Mouse (Mus musculus) granulocyte monocyte progenitor cell, adult 5-6 weeks (primary cell): ENCODE data around the gene Ptpn9. TPM values are rescaled to one million over a fixed set of nuclear protein-coding genes. Genes with fewer than 3 reads are reported as not detected.

Experiments
- ATAC-seq: replicated peaks from 2 replicates; pipeline ENCODE4 v1.8.0; 2016; ENCODE audit warnings: mild to moderate bottlenecking, moderate TSS enrichment, inconsistent platforms; ENCODE audit not compliant: poor library complexity, severe bottlenecking
- total RNA-seq, 2 experiments: library from RNA; stranded (forward) in 1 of 2; stranded (reverse) in 1 of 2; fragments of 200-712, 200-1000 nt in 1 of 2; fragments of >200 nt in 1 of 2; fragmentation: Nextera tagmentation in 1 of 2; gene quantifications; 2 replicates each; pipeline ENCODE4 v1.2.3; 2014 to 2017

The Ptpn9 gene
- total RNA-seq, 2 experiments from 2014 or later: 10.2 to 10.5 TPM

DNA sequence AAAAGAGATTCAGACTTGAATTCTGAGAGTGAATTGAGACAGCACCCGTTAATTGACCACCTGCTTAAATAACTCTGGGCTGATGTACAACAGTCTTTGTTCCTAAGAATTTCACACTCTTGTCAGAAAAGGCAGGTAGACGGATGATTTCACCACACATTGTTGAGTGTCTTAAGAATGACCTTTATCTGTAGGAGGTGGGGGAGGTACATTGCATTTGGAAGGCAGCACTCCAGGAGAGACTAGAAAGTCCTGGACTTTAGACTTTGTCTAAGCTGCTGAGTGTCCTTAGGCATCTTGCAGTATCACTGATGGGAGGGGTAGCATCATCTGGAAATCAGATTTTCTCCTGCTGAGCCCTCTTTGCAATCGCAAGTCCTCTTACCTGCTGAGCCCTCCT, 87.5 kb downstream of the Ptpn9 start:
- ATAC-seq: no peak

Other genes starting within 250 kb of the Ptpn9 start
- gene Lingo1, start 198.5 kb upstream of the Ptpn9 start, total RNA-seq (2014; fragmentation: Nextera tagmentation): not detected in 2 replicates
- not detected in 2 replicates for gene Lingo1, start 198.5 kb upstream of the Ptpn9 start, total RNA-seq (2017)
- not detected in 2 replicates for gene Odf3l1, start 130.2 kb upstream of the Ptpn9 start, total RNA-seq (2014; fragmentation: Nextera tagmentation)
- gene Odf3l1, start 130.2 kb upstream of the Ptpn9 start, total RNA-seq (2017): not detected in 2 replicates
- not detected in 2 replicates for gene Cspg4, start 129.9 kb upstream of the Ptpn9 start, total RNA-seq (2014; fragmentation: Nextera tagmentation)
- not detected in 2 replicates for gene Cspg4, start 129.9 kb upstream of the Ptpn9 start, total RNA-seq (2017)
- gene Snx33, start 66.6 kb upstream of the Ptpn9 start, total RNA-seq (2014; fragmentation: Nextera tagmentation): 2.1 and 5.0 TPM in 2 replicates
- 1.5 and 2.0 TPM in 2 replicates for gene Snx33, start 66.6 kb upstream of the Ptpn9 start, total RNA-seq (2017)
- 95.8 and 123 TPM in 2 replicates for gene Imp3, start 57.4 kb upstream of the Ptpn9 start, total RNA-seq (2014; fragmentation: Nextera tagmentation)
- gene Imp3, start 57.4 kb upstream of the Ptpn9 start, total RNA-seq (2017): 65.1 and 69.7 TPM in 2 replicates
- 1.4 and 3.3 TPM in 2 replicates for gene Snupn, start 44.0 kb upstream of the Ptpn9 start, total RNA-seq (2014; fragmentation: Nextera tagmentation)
- 10.9 and 11.6 TPM in 2 replicates for gene Snupn, start 44.0 kb upstream of the Ptpn9 start, total RNA-seq (2017)
- gene Sin3a, start 77.1 kb downstream of the Ptpn9 start, total RNA-seq (2014; fragmentation: Nextera tagmentation): 57.1 and 77.6 TPM in 2 replicates
- gene Sin3a, start 77.1 kb downstream of the Ptpn9 start, total RNA-seq (2017): 94.9 and 150 TPM in 2 replicates
- 74.7 and 103 TPM in 2 replicates for gene Man2c1, start 135.8 kb downstream of the Ptpn9 start, total RNA-seq (2014; fragmentation: Nextera tagmentation)
- gene Man2c1, start 135.8 kb downstream of the Ptpn9 start, total RNA-seq (2017): 43.3 and 63.9 TPM in 2 replicates
- 2.6 and 10.2 TPM in 2 replicates for gene Neil1, start 153.4 kb downstream of the Ptpn9 start, total RNA-seq (2014; fragmentation: Nextera tagmentation)
- gene Neil1, start 153.4 kb downstream of the Ptpn9 start, total RNA-seq (2017): 0.88 and 1.9 TPM in 2 replicates
- 82.2 and 104 TPM in 2 replicates for gene Commd4, start 163.4 kb downstream of the Ptpn9 start, total RNA-seq (2014; fragmentation: Nextera tagmentation)
- 62.4 and 73.0 TPM in 2 replicates for gene Commd4, start 163.4 kb downstream of the Ptpn9 start, total RNA-seq (2017)
- gene Trcg1, start 241.6 kb downstream of the Ptpn9 start, total RNA-seq (2014; fragmentation: Nextera tagmentation): not detected in 2 replicates
- gene Trcg1, start 241.6 kb downstream of the Ptpn9 start, total RNA-seq (2017): not detected in 2 replicates